Mouse (Mus musculus): ENCODE data around the gene Pmepa1. TPM values are rescaled to one million over a fixed set of nuclear protein-coding genes. Genes with fewer than 3 reads are reported as not detected.

Gene Pmepa1
- total RNA-seq (2021): 10 to 100 TPM; 40.5 to 44.0 TPM

GRCm38 (mm10) chr2:173276409-173276808, at the start of gene Pmepa1:
Gene Pmepa1, minus strand, starts transcription at chr2:173276533.
- peak; percentile 89 to 96 for DNase-seq (ENCODE audit: extremely low spot score in 1 of 2, low spot score in 2 of 2)
- intact Hi-C loops (cut with DNase I): loop anchor here (10.0 kb wide), 1 partner anchor 68 kb away; no protein-coding TSS in a partner anchor

DNA sequence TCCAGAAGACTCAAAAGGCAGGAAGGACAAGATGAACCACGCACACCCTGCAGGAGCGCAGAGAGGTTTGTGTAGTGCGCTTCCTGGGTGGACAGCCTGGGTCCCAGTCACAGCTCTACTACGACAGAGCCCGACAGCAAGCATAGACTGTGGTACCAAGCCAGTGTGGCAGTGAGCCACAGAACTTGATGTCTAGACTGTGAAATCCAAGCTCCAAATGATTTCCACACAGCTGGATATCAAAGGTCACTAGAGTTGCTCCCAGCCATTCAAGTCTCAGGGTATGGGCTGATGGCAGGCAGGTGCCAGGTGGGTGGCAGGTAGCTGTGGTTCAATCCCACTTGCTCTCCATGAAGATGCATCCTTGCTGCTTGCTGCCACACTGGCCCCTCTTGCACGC, 45.4 kb upstream of the Pmepa1 start:
- intact Hi-C loops (cut with DNase I): no loop called here

GRCm38 (mm10) chr2:173321194-173321593, 44.9 kb upstream of the Pmepa1 start:
- intact Hi-C loops (cut with DNase I): no loop called here
- no peak for DNase-seq (ENCODE audit: extremely low spot score in 1 of 2, low spot score in 2 of 2)

More for the DNA sequence above, 45.4 kb upstream of the Pmepa1 start:
- DNase-seq (ENCODE audit: extremely low spot score in 1 of 2, low spot score in 2 of 2): no peak

- intact Hi-C loops (cut with DNase I): no loop called here
- no peak for DNase-seq (ENCODE audit: extremely low spot score in 1 of 2, low spot score in 2 of 2)
These were observed 38.0 kb upstream of the Pmepa1 start for GRCm38 (mm10) chr2:173314291-173314690.

DNA sequence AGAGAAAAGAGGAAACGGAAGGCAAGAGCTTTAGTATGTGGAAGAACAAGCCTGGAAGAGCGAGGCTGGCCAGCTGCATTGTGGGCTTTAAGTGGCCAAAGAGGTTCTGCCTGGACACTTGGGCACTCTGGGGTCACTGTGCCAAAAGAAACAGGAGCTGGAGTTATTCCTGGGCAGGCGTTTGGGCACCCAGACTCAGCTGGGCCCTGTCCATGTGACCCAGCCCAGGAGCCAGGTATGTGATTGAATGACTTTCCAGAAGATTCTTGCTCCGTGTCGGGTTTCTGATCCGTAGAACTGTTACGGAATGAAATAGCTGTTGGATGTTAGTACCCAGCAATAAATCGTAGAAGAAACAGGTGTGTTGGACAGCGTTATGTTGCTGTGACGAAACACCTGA, 32.2 kb upstream of the Pmepa1 start:
- no peak for DNase-seq (ENCODE audit: extremely low spot score in 1 of 2, low spot score in 2 of 2)
- intact Hi-C loops (cut with DNase I): no loop called here

- intact Hi-C loops (cut with DNase I): no loop called here
- no peak for DNase-seq (ENCODE audit: extremely low spot score in 1 of 2, low spot score in 2 of 2)
These were observed 31.7 kb upstream of the Pmepa1 start for GRCm38 (mm10) chr2:173307984-173308383.

- DNase-seq (ENCODE audit: extremely low spot score in 1 of 2, low spot score in 2 of 2): peak; percentile 71 to 74
- intact Hi-C loops (cut with DNase I): no loop called here
These were observed 31.2 kb upstream of the Pmepa1 start for GRCm38 (mm10) chr2:173307561-173307960.

GRCm38 (mm10) chr2:173306734-173307525, 30.6 kb upstream of the Pmepa1 start:
- peak; percentile 83 to 95 for DNase-seq (ENCODE audit: extremely low spot score in 1 of 2, low spot score in 2 of 2)
- intact Hi-C loops (cut with DNase I): no loop called here

GRCm38 (mm10) chr2:173305011-173305410, 28.7 kb upstream of the Pmepa1 start:
- intact Hi-C loops (cut with DNase I): no loop called here

GRCm38 (mm10) chr2:173300663-173301630, 24.6 kb upstream of the Pmepa1 start:
- peak in 1 of 2 experiments; percentile 82 for DNase-seq (ENCODE audit: extremely low spot score in 1 of 2, low spot score in 2 of 2)
- intact Hi-C loops (cut with DNase I): no loop called here

More at GRCm38 (mm10) chr2:173305011-173305410, 28.7 kb upstream of the Pmepa1 start:
- peak in 1 of 2 experiments; percentile 60 for DNase-seq (ENCODE audit: extremely low spot score in 1 of 2, low spot score in 2 of 2)

DNA sequence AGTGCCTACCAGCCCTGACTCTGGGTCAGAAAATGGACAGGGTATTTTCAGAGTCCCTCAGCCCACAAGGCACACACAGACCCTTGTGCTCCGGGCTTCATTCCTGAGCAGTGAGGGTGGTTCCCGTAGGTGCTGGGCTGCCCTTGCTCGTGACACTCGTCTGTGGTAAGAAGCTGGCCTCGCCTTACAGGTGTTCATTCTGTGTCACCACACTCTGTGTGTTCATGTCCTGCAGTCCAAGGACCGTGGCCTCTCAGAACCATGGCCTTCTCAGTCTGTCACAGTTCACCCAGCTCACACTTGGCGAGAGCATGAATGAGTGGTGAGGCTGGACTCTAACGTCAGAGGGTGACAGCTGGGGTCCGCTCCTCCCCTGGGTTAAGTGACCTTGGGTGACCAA, 20.1 kb upstream of the Pmepa1 start:
- intact Hi-C loops (cut with DNase I): no loop called here
- no peak for DNase-seq (ENCODE audit: extremely low spot score in 1 of 2, low spot score in 2 of 2)

GRCm38 (mm10) chr2:173293042-173293441, 16.7 kb upstream of the Pmepa1 start:
- intact Hi-C loops (cut with DNase I): no loop called here
- peak in 1 of 2 experiments; percentile 56 for DNase-seq (ENCODE audit: extremely low spot score in 1 of 2, low spot score in 2 of 2)

DNA sequence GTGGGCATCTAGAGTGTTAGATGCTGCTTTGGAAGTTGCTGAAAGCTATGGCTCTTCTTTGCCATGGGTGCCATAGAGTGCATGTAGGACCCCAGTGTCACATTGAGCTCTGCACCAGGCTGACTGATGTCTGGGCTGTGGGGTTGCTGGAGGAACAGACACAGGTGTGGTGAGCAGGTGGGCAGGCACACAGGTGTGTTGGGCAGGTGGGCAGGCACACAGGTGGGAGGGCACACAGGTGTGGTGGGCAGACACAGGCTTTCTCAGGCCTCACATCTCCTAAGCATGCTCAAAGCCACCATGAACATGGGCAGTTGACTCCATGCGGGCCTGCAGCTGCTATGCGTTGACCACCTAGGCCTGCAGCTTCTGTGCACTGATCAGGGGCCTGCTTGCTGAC, 16.2 kb upstream of the Pmepa1 start:
- DNase-seq (ENCODE audit: extremely low spot score in 1 of 2, low spot score in 2 of 2): no peak
- intact Hi-C loops (cut with DNase I): no loop called here

DNA sequence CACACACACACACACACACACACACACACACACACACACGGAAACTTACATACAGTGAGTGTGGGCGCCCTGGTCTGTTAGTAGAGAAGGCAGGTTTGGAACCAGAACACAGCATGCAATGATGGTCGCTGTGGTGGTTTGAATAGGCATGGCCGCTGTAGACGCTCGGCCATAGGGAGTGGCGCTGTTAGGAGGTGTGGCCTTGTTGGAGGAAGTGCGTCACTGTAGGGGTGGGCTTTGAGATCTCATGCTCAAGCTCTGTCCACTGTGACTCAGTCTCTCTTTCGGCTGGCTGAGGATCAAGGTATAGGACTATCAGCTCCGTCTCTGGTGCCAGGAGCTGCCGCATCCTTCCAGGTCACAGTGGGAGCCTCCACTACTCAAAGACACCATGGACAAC, 14.6 kb upstream of the Pmepa1 start:
- intact Hi-C loops (cut with DNase I): no loop called here
- no peak for DNase-seq (ENCODE audit: extremely low spot score in 1 of 2, low spot score in 2 of 2)

- intact Hi-C loops (cut with DNase I): no loop called here
- DNase-seq (ENCODE audit: extremely low spot score in 1 of 2, low spot score in 2 of 2): no peak
These were observed 13.6 kb upstream of the Pmepa1 start for GRCm38 (mm10) chr2:173289928-173290327.

- intact Hi-C loops (cut with DNase I): no loop called here
- DNase-seq (ENCODE audit: extremely low spot score in 1 of 2, low spot score in 2 of 2): no peak
These were observed 9.6 kb upstream of the Pmepa1 start for GRCm38 (mm10) chr2:173285816-173286538.

GRCm38 (mm10) chr2:173284771-173285170, 8.4 kb upstream of the Pmepa1 start:
- DNase-seq (ENCODE audit: extremely low spot score in 1 of 2, low spot score in 2 of 2): no peak
- intact Hi-C loops (cut with DNase I): no loop called here

- intact Hi-C loops (cut with DNase I): no loop called here
- DNase-seq (ENCODE audit: extremely low spot score in 1 of 2, low spot score in 2 of 2): no peak
These were observed 5.9 kb upstream of the Pmepa1 start for GRCm38 (mm10) chr2:173282191-173282590.
